Mouse (Mus musculus): ENCODE measurements around the gene Fuca1.

The Fuca1 gene

GRCm38 (mm10) chr4:135889146-135889883 is 31.2 kb upstream of the Fuca1 start:
- DNase-seq (ENCODE audit: low spot score in 2 of 2) = no peak

GRCm38 (mm10) chr4:135889884-135890283 is 30.7 kb upstream of the Fuca1 start:
- DNase-seq (ENCODE audit: low spot score in 2 of 2) = peak; percentile 70 to 86

DNA sequence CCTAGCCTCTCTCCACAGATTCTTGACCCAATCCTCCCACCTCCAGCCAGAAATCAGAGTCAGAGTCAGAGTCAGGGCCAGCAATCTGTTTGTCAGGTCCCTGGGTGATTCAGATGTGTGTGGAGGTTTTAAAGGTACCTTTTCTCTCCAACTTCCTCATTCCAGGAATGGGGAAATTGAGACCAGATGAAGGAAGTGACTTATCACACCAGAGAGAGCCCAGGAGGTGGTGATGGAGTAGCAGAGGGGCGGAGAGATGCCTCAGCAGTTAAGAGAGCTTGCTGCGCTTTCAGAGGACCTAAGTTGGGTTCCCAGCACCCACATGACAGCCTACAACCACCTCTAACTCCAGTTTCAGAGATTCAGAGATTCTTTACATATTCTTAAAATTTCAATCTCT is 29.0 kb upstream of the Fuca1 start:
- DNase-seq (ENCODE audit: low spot score in 2 of 2) = no peak

GRCm38 (mm10) chr4:135892884-135893283 is 27.7 kb upstream of the Fuca1 start:
- no peak for DNase-seq (ENCODE audit: low spot score in 2 of 2)

- DNase-seq (ENCODE audit: low spot score in 2 of 2) = peak; percentile 37 to 44
Observed at GRCm38 (mm10) chr4:135895071-135895571, 25.4 kb upstream of the Fuca1 start, which contains the start of gene Cnr2. Gene Cnr2 (plus strand): TSS chr4:135895394.

GRCm38 (mm10) chr4:135896157-135896556 is 24.4 kb upstream of the Fuca1 start:
- no peak for DNase-seq (ENCODE audit: low spot score in 2 of 2)

- peak; percentile 58 to 63 for DNase-seq (ENCODE audit: low spot score in 2 of 2)
Observed at GRCm38 (mm10) chr4:135898380-135899049, 22.0 kb upstream of the Fuca1 start.

GRCm38 (mm10) chr4:135899050-135899448 is 21.5 kb upstream of the Fuca1 start:
- DNase-seq (ENCODE audit: low spot score in 2 of 2) = no peak

DNA sequence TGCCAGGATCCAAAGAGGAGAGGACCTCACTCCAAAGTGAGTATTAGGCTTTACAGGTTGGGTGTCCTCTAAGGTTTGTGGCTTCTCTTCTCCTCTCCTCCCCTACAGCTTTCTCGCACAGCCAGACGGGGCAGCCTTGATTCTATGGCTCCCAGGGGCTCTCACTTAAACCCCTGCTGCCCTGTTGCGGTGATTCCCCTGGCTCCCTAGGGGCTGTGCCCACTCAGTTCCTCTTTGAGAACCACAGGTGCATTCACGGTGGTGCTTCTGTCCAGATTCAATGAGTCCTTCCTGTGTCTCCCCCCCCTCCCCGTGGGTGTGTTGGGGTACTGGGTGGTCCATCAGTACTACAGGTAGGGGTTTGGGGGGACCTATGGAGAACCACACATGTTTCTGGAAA is 20.5 kb upstream of the Fuca1 start:
- DNase-seq (ENCODE audit: low spot score in 2 of 2) = no peak

- no peak for DNase-seq (ENCODE audit: low spot score in 2 of 2)
Observed at GRCm38 (mm10) chr4:135902606-135903242, 17.8 kb upstream of the Fuca1 start.

GRCm38 (mm10) chr4:135904810-135905209 is 15.7 kb upstream of the Fuca1 start:
- DNase-seq (ENCODE audit: low spot score in 2 of 2) = no peak

GRCm38 (mm10) chr4:135906633-135907032 is 13.9 kb upstream of the Fuca1 start:
- no peak for DNase-seq (ENCODE audit: low spot score in 2 of 2)

GRCm38 (mm10) chr4:135909326-135910066 is 11.0 kb upstream of the Fuca1 start:
- no peak for DNase-seq (ENCODE audit: low spot score in 2 of 2)

- no peak for DNase-seq (ENCODE audit: low spot score in 2 of 2)
Observed at GRCm38 (mm10) chr4:135911531-135911930, 9.0 kb upstream of the Fuca1 start.

DNA sequence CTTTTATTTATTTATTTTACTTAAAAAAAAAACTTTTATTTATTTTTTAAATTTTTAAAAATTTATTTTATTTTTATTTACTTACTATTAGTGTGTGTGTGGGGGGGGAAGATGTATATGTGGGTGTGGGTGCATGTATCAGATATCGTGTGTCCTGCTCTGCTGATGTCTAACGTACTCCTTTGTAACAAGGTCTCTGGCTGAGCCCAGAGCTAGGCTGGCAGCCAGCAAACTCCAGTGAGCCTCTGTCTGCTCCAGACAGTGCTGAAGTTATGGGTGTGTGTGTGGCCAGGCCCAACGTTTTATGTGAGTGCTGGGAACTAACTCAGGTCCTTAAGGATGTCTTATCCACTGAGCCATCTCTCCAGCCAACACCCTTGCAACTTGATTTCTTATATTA is 8.4 kb upstream of the Fuca1 start:
- no peak for DNase-seq (ENCODE audit: low spot score in 2 of 2)

DNA sequence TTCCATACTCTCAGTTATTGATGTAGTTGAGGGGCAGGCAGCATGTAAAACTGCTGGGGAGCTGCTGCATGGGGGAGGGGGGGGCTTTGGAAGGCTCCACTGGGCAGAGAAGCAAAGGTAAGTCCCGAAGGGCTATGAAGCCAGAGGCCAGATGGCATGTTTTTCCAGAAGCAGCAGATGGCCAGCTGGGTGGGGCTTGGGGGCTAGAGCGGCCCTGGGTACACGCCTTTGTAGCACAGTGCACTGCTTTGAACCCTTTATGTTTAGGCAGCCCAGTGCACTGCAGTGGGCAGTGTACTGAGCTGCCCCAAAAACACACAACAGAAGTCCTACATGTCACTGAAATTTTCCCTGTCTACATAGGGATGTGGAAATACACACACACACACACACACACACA is 7.7 kb upstream of the Fuca1 start:
- DNase-seq (ENCODE audit: low spot score in 2 of 2) = no peak

DNA sequence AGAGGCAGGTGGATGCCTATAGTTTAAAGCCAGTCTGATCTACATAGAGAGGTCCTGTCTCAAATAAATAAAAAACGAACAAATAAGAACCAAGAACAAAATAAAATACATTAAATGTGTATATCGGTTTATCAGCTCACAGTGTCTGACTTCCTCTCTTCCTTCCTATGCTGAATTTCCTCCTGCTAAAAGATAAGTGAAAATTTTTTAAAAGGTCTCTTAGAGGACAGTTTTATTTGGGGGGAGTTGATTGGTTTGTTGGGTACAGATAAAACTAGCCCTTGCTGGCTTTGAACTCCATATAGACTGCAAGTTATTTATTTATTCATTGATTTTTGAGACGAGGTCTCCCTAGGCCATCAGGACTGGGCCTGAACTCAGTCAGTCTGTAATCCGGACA is 7.1 kb upstream of the Fuca1 start:
- no peak for DNase-seq (ENCODE audit: low spot score in 2 of 2)

GRCm38 (mm10) chr4:135918635-135919279 is 1.8 kb upstream of the Fuca1 start:
- no peak for DNase-seq (ENCODE audit: low spot score in 2 of 2)

DNA sequence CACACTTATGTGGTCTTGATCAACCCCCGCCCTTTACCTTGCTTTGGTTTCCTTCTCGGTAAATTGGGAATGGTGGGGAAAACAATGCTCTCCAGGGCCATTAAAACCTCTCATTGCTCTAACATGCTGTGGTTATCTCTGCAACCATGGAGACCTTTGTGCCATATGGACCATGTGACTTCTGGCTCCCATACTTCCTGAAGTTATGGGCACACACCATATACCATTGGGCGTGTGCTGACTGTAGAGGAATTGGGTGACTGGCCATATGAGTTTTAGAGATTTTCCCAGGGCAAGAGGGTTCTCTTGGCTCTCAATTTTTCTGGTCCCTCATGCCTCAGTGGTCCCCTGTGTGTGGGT is 1.3 kb upstream of the Fuca1 start:
- no peak for DNase-seq (ENCODE audit: low spot score in 2 of 2)

DNA sequence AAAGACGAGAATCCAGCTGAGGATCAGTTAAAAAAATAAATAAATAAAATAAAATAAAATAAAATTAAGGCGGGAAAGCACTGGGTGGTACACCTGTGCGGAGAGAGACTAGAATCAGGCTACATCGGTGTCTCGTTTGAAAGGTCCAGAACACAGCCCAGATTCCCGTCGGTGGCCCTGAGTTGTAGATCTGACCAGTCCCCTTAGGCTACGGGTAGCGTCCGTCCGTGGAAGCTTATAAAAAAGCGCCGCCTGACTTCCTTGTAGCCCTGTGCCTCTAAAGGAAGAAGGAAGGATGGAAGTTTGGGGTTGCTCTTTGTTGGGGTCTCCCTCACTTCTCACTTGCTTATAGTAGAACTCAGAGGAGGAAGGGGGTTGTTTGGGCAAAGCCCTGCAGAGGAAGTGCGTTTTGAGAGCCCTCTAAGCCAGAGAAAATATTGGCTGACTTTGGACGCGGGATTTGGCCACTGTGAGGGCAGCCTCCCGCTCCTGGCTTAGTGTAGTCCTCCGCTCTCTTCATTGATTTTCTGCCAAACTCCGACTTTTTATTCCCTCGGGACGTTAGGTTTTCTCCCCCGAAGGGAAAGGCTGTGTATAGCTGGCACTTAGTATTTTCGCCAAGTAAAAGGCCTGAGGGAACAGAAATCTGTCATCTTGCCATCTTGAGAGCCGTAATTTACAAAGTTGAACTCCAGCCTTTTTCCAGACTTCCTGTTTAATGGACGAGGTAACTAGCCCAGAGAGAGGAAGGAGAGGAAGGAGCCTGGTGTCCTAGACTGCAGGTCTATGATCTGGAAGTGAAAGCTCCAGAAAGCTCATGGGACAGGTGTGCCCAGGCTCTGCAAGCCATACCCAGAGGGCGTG is 954 bp downstream of the Fuca1 start:
- no peak for DNase-seq (ENCODE audit: low spot score in 2 of 2)

DNA sequence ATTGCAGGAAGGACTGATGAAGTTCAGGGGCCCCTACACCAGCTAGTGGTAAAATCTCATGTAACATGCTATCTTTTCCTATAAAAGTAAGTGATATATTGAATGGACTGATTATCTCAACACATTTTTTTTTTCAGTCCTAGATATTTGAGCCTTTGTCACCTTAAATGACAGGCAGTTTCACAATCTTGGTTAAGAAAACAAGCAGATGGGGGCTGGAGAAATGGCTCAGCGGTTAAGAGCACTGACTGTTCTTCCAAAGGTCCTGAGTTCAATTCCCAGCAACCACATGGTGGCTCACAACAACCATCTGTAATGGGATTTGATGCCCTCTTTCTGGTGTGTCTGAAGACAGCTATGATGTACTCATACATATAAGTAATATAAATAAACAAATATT is 1.7 kb downstream of the Fuca1 start:
- DNase-seq (ENCODE audit: low spot score in 2 of 2) = no peak

All from thymus, postnatal 10 days (tissue).